Mouse (Mus musculus) embryonic facial prominence, embryonic 15.5 days (tissue): ENCODE data around the gene Rab43. TPM values are rescaled to one million over a fixed set of nuclear protein-coding genes. Genes with fewer than 3 reads are reported as not detected.

Experiments
- ATAC-seq: fragments of 200-750 bp; cut with Nextera tagmentation; 2 replicates; pipeline ENCODE4 v1.8.0; 2017; ENCODE audit warnings: low read depth, moderate TSS enrichment; ENCODE audit not compliant: insufficient number of reproducible peaks, low FRiP score, low TSS enrichment
- H3K27ac ChIP-seq: fragments of 300-500 bp; sonication (generic); replicated peaks from 2 replicates; pipeline ENCODE4 v1.5.1; 2015; ENCODE audit warnings: mild to moderate bottlenecking, inconsistent platforms
- H3K27me3 ChIP-seq: fragments of 300-500 bp; sonication (generic); 2 replicates; pipeline ENCODE4 v1.6.1; 2015; ENCODE audit warnings: inconsistent platforms
- H3K36me3 ChIP-seq: fragments of 300-500 bp; sonication (generic); 2 replicates; pipeline ENCODE4 v1.6.1; 2015; ENCODE audit warnings: mild to moderate bottlenecking, inconsistent platforms
- H3K4me1 ChIP-seq: fragments of 300-500 bp; sonication (generic); 2 replicates; pipeline ENCODE4 v1.6.1; 2015; ENCODE audit warnings: inconsistent platforms
- H3K4me2 ChIP-seq: fragments of 300-500 bp; sonication (generic); replicated peaks from 2 replicates; pipeline ENCODE4 v1.6.1; 2015; ENCODE audit warnings: mild to moderate bottlenecking, inconsistent platforms
- H3K4me3 ChIP-seq: fragments of 300-500 bp; sonication (generic); replicated peaks from 2 replicates; pipeline ENCODE4 v1.5.1; 2015; ENCODE audit warnings: mild to moderate bottlenecking, inconsistent platforms
- H3K9ac ChIP-seq: fragments of 300-500 bp; sonication (generic); 2 replicates; pipeline ENCODE4 v1.6.1; 2015; ENCODE audit warnings: inconsistent platforms
- H3K9me3 ChIP-seq: fragments of 300-500 bp; sonication (generic); replicated peaks from 2 replicates; pipeline ENCODE4 v1.6.1; 2016; ENCODE audit warnings: inconsistent platforms
- WGBS: fragments of 180-500 bp; shearing (Covaris S2); methylation state at CpG from one replicate; pipeline ENCODE4 v1.1.7; 2015; 5-methylcytosine and 5-hydroxymethylcytosine counted together
- polyA plus RNA-seq: library from polyadenylated mRNA; unstranded; fragments of >200 nt; fragmentation: Nextera tagmentation; extraction: Ambion mirVana; gene quantifications from 2 replicates; pipeline ENCODE4 v1.2.1, GENCODE M21; 2015

Rab43 gene
- polyA plus RNA-seq, 1 experiment from 2014 or later, result 18.0 TPM

DNA sequence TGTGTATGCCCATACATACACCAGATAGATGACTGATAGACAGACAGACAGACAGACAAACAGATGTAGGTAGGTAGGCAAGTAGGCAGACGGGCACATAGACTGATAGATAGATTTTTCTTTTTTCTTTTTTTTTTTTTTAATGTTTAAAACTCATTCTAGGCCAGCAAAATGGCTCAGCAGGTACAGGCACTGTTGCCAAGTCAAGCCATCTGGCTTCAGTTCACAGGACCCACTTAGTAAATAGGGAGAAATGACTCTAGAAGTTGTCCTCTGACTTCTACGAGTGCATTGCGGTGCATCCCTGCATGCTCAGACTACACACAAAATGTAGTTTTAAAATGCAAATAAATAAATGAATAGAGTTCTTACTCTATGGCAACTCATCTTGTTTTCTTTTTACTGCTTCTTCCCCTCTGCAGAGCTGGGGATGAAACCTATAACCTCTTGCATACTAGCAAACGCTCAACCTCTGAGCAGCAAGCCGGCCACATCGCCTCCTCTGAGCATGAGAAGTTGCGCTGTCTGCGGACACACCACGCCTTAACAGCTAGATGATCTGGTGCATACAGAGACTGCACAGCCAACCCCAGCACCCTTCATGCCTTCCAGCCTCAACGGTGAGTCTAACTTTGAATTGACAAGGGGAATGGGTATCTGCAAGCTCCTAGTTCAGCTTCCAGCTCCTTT lies 18.0 kb downstream of the Rab43 start:
- 92% methylated on average over 10 of the region's 10 CpGs for WGBS

DNA sequence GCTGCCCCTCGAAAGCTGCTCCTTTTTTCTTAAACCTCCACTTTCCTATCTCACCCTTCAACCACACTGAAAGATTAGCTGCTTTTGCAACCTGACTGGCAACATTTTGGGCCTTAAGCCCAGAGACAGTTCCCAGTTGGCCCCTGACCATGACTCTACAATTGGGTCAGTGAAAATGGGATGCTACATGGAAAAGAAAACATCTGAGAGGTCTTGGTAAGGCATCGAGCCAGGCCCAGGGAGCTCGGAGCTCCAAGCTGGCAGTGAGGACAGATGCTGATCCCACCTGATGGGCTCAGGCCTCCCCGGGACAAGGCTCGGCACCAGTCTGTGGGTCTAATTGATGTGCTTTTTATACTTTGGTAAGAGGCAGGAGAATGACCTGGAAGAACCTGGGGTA lies 20.1 kb downstream of the Rab43 start:
- Histone ChIP-seq H3K4me3 (no peak overlapping the region), H3K36me3 (peaks cover 20% of the 10 kb centered on the region), H3K4me1 (0 out of 2 replicates have a peak, but pooled peaks cover 10% of the 10 kb centered on the region), H3K9me3 (no peaks in the 10 kb centered on the region), H3K9ac (no peak overlapping the region), H3K27ac (no peak overlapping the region), H3K27me3 (no peaks in the 10 kb centered on the region), H3K4me2 (no peak overlapping the region)
- 91% methylated on average over 5 of the region's 5 CpGs for WGBS
- ATAC-seq, result no peak

More for the DNA sequence above, 18.0 kb downstream of the Rab43 start:
- H3K27ac ChIP-seq, result no peak overlapping the region
- H3K4me2 ChIP-seq, result no peak overlapping the region
- H3K9ac ChIP-seq, result no peak overlapping the region
- no peak overlapping the region for H3K4me3 ChIP-seq
- H3K27me3 ChIP-seq, result no peaks in the 10 kb centered on the region
- 0 out of 2 replicates have a peak, but pooled peaks cover 6% of the 10 kb centered on the region for H3K4me1 ChIP-seq
- no peaks in the 10 kb centered on the region for H3K9me3 ChIP-seq
- no peak for ATAC-seq
- peaks cover 20% of the 10 kb centered on the region for H3K36me3 ChIP-seq

DNA sequence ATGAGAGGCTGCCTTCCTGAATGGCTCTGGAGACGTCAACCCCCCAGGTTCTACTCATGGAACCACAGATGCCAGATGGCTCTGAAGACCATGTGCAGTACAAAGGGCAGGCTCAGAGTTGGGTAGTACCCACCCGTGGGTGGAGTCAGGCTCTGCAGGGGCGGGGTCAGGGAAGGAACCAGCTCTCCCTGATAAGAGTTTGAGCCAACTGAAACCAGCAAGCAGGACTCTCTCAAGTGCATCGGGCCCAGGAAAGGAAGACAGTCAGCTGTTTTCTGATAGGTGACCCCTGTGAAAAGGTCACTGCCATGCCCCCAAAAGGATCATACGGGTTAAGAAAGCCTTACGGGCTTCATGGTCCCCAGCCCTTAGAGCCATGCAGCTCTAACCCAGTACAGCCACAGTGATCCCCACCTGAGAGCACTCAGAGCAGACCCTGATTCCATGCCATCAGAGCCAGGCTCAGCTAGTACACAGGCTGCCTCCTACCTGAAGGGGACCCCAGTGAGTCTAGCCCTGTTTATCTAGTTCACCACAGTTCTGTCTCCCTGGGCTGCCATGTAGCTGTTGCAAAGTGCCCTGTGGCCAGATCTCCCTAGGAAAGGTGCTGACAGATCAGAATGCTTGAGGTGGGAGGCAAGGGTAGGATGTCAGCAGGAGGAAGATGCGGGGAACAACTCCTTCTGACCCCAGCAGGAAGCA lies 21.0 kb downstream of the Rab43 start:
- H3K4me2 ChIP-seq, result no peak overlapping the region
- no peak for ATAC-seq
- H3K36me3 ChIP-seq, result peaks cover 20% of the 10 kb centered on the region

GRCm38 (mm10) chr6:87789791-87790190 lies 22.2 kb downstream of the Rab43 start:
- Histone ChIP-seq H3K4me1 (0 out of 2 replicates have a peak, but pooled peaks cover 12% of the 10 kb centered on the region), H3K9me3 (no peaks in the 10 kb centered on the region), H3K9ac (no peak overlapping the region), H3K27me3 (no peaks in the 10 kb centered on the region), H3K36me3 (peaks cover 20% of the 10 kb centered on the region), H3K4me2 (no peak overlapping the region), H3K4me3 (no peak overlapping the region), H3K27ac (no peak overlapping the region)
- 81% methylated on average over 6 of the region's 6 CpGs for WGBS
- no peak for ATAC-seq

More for the DNA sequence above, 21.0 kb downstream of the Rab43 start:
- H3K4me3 ChIP-seq, result no peak overlapping the region
- H3K4me1 ChIP-seq, result 0 out of 2 replicates have a peak, but pooled peaks cover 12% of the 10 kb centered on the region
- H3K9me3 ChIP-seq, result no peaks in the 10 kb centered on the region
- H3K27me3 ChIP-seq, result no peaks in the 10 kb centered on the region
- no peak overlapping the region for H3K9ac ChIP-seq
- H3K27ac ChIP-seq, result no peak overlapping the region
- 71% methylated on average over 7 of the region's 7 CpGs for WGBS

- Histone ChIP-seq H3K9ac (no peak overlapping the region), H3K4me2 (no peak overlapping the region), H3K36me3 (peaks cover 20% of the 10 kb centered on the region), H3K4me3 (no peak overlapping the region), H3K27me3 (no peaks in the 10 kb centered on the region), H3K4me1 (0 out of 2 replicates have a peak, but pooled peaks cover 12% of the 10 kb centered on the region), H3K27ac (no peak overlapping the region), H3K9me3 (no peaks in the 10 kb centered on the region)
- peak; percentile 22; the same call in 1 of the 2 replicates for ATAC-seq
- WGBS, result 46% methylated on average over 5 of the region's 5 CpGs
Measured at GRCm38 (mm10) chr6:87788896-87789587, 22.9 kb downstream of the Rab43 start.

DNA sequence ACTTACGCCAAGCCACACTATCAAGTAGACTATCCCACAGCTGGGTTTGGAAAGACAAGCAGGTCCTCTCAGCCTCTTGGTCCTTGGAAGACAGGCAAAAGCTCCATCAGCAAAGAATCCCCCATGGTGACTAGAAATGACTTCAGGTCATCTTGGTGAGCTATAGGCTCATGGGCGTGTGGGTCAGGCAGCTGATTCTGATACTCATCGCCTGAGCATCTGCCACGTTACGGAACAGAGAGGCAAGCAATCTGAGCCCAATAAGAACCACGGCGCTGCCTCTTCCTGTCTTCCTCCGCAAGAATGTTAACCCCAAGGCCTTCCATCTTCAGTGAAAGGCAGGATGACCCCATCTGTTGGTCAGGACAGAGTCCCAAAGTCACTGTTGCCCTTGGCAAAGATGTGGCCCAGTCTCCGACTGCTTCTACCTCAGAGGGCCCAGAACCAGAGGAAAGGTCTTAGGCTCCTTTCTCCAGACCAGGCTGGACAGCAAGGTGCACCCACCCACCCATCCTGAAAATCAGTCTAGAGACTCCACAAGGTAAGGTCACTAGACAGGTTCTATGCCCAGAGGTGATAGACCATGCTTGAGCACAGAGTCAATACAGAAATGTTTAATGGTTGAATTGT lies 23.6 kb downstream of the Rab43 start:
- Histone ChIP-seq H3K9me3 (no peaks in the 10 kb centered on the region), H3K9ac (no peak overlapping the region), H3K36me3 (peaks cover 20% of the 10 kb centered on the region), H3K4me3 (no peak overlapping the region), H3K4me2 (no peak overlapping the region), H3K27ac (no peak overlapping the region), H3K27me3 (no peaks in the 10 kb centered on the region), H3K4me1 (0 out of 2 replicates have a peak, but pooled peaks cover 12% of the 10 kb centered on the region)
- no peak for ATAC-seq
- WGBS, result 88% methylated on average over 9 of the region's 9 CpGs

- 0 out of 2 replicates have a peak, but pooled peaks cover 12% of the 10 kb centered on the region for H3K4me1 ChIP-seq
- H3K4me2 ChIP-seq, result no peak overlapping the region
- H3K9ac ChIP-seq, result no peak overlapping the region
- H3K9me3 ChIP-seq, result no peaks in the 10 kb centered on the region
- no peaks in the 10 kb centered on the region for H3K27me3 ChIP-seq
- ATAC-seq, result no peak
- 78% methylated on average over 6 of the region's 6 CpGs for WGBS
- H3K27ac ChIP-seq, result no peak overlapping the region
- peaks cover 11% of the 10 kb centered on the region for H3K36me3 ChIP-seq
- H3K4me3 ChIP-seq, result no peak overlapping the region
Measured at GRCm38 (mm10) chr6:87787108-87787890, 24.7 kb downstream of the Rab43 start.

- 72% methylated on average over 5 of the region's 5 CpGs for WGBS
- Histone ChIP-seq H3K9me3 (no peaks in the 10 kb centered on the region), H3K27ac (no peak overlapping the region), H3K9ac (no peak overlapping the region), H3K36me3 (peaks cover 4% of the 10 kb centered on the region; the same call in 1 of the 2 replicates), H3K4me1 (0 out of 2 replicates have a peak, but pooled peaks cover 12% of the 10 kb centered on the region), H3K4me3 (no peak overlapping the region), H3K27me3 (no peaks in the 10 kb centered on the region), H3K4me2 (no peak overlapping the region)
- no peak for ATAC-seq
Measured at GRCm38 (mm10) chr6:87786621-87787020, 25.3 kb downstream of the Rab43 start.

GRCm38 (mm10) chr6:87784033-87784432 lies 27.9 kb downstream of the Rab43 start:
- no peaks in the 10 kb centered on the region for H3K36me3 ChIP-seq
- no peak overlapping the region for H3K27ac ChIP-seq
- no peaks in the 10 kb centered on the region for H3K9me3 ChIP-seq
- H3K4me1 ChIP-seq, result 0 out of 2 replicates have a peak, but pooled peaks cover 6% of the 10 kb centered on the region
- no peak for ATAC-seq
- no peak overlapping the region for H3K4me3 ChIP-seq
- H3K4me2 ChIP-seq, result no peak overlapping the region
- H3K9ac ChIP-seq, result no peak overlapping the region
- no peaks in the 10 kb centered on the region for H3K27me3 ChIP-seq
- 79% methylated on average over 8 of the region's 8 CpGs for WGBS

GRCm38 (mm10) chr6:87780546-87781301 lies 31.2 kb downstream of the Rab43 start:
- Histone ChIP-seq H3K9ac (no peak overlapping the region), H3K27ac (no peak overlapping the region), H3K9me3 (no peaks in the 10 kb centered on the region), H3K4me3 (no peak overlapping the region), H3K4me1 (no peaks in the 10 kb centered on the region), H3K4me2 (no peak overlapping the region), H3K27me3 (no peaks in the 10 kb centered on the region), H3K36me3 (no peaks in the 10 kb centered on the region)
- 77% methylated on average over 10 of the region's 10 CpGs for WGBS
- no peak for ATAC-seq
